Mouse (Mus musculus) layer of hippocampus, postnatal 10 days (tissue): ENCODE results near the gene 1110057P08Rik. TPM values are rescaled to one million over a fixed set of nuclear protein-coding genes. Genes with fewer than 3 reads are reported as not detected.
"Not testable (repeated sequence)": the region's sequence is repeated elsewhere in the genome, so short reads cannot be mapped to it uniquely, and the experiment has no call there.

Experiments
- DNase-seq, 2 experiments: peaks; one replicate each; pipeline ENCODE4 v3.0.0; 2021; ENCODE audit warnings: low spot score in 2 of 2
- long read RNA-seq: library from polyadenylated mRNA; stranded (forward); transcript quantifications from one replicate; pipeline ENCODE4 v2.0.0, GENCODE M21; 2023
- total RNA-seq, 2 experiments: library from RNA; stranded (reverse); gene quantifications; 2 replicates each; pipeline ENCODE4 v1.2.3; 2021

The 1110057P08Rik gene
- not detected for total RNA-seq
- long read RNA-seq: 0 reads

- no peak for DNase-seq
Observed at GRCm38 (mm10) chr16:89174435-89174834, at the start of gene 1110057P08Rik. Gene 1110057P08Rik, plus strand, starts transcription at chr16:89174735.

- DNase-seq: no peak
Observed at GRCm38 (mm10) chr16:89140551-89140950, 34.0 kb upstream of the 1110057P08Rik start, which contains the start of gene Gm6358. Gene Gm6358, plus strand, starts transcription at chr16:89140851.

DNA sequence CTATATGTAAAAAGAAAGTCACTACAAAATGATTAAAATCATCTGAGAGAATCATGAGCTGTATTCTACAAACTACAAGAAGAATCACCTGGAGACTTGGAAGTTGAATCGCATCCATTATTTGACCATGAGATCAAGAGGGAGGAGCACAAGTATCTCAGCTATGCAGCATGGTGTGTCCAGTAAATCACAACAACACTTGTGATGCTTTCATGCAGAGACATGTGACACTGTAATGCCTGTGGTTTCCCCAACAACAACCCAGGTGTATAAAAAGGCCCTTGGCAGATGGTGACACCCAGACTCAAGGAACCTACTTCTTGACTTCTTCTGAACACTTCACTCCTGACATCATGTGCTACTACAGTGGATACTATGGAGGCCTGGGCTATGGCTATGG lies 23.7 kb upstream of the 1110057P08Rik start, which contains the start of gene Gm10061:
TSS of gene Gm10061 (plus strand) at position 301 of the 400 bp plus-strand sequence.
- no peak for DNase-seq

DNA sequence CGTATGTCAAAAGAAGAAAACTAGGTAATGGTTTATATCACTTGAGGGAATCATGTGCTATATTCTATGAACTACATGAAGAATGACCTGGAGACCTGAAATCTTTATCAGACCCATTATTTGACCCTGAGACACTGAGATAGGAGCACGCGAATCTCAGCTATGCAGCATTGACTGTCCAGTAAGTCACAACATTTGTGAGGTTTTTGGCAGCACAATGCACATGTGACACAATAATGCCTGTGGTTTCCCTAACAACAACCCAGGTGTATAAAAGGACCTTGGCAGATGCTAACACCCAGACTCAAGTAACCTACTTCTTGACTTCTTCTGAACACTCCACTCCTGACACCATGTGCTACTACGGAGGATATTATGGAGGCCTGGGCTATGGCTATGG lies 16.9 kb upstream of the 1110057P08Rik start, which contains the start of gene Gm9789:
TSS of gene Gm9789 (plus strand) at position 301 of the 400 bp plus-strand sequence.
- DNase-seq: no peak

DNA sequence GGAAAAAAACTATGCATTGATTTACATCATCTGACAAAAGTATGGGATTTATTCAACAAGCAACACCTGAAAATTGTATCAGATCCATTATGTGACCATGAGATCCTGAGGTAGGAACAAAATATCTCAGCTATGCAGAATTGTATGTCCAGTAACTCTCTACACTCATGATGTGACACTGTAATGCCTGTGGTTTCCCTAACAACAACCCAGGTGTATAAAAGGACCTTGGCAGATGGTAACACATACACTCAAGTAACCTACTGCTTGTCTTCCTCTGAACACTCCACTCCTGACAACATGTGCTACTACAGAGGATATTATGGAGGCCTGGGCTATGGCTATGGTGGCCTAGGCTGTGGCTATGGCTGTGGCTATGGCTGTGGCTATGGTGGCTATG lies 5.3 kb upstream of the 1110057P08Rik start, which contains the start of gene Gm7735:
TSS of gene Gm7735 (plus strand) at position 301 of the 400 bp plus-strand sequence.
- not testable (repeated sequence) for DNase-seq

- no peak for DNase-seq
Observed at GRCm38 (mm10) chr16:89188621-89189020, 14.1 kb downstream of the 1110057P08Rik start.

DNA sequence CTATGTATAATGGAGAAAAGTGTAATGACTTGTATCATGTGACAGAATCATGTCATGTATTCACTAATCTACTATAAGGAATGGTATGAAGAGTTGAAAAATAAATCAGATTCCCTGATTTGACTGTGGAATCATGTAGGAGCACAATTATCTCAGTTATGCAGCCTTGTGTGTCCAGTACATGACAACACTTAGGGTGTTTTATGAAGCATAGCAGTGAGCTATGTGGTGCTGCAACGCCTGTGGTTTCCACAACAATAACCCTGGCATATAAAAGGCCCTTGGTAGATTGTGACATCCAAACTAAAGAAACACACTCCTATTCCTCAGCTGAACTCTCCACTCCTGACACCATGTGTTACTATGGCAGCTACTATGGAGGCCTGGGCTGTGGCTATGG lies 31.0 kb downstream of the 1110057P08Rik start, which contains the start of gene Krtap20-2:
TSS of gene Krtap20-2 (plus strand) at position 301 of the 400 bp plus-strand sequence.
- no peak for DNase-seq

Other genes starting within 250 kb of the 1110057P08Rik start
- not detected for gene Krtap19-9b, start 242.5 kb upstream of the 1110057P08Rik start, total RNA-seq
- gene Krtap16-3, start 211.9 kb upstream of the 1110057P08Rik start, total RNA-seq: not detected
- gene Krtap22-2, start 164.0 kb upstream of the 1110057P08Rik start, total RNA-seq: not detected
- gene Gm10229, start 159.5 kb upstream of the 1110057P08Rik start, total RNA-seq: not detected
- gene Krtap6-1, start 143.0 kb upstream of the 1110057P08Rik start, total RNA-seq: not detected
- not detected for gene Gm10228, start 133.3 kb upstream of the 1110057P08Rik start, total RNA-seq
- not detected for gene Krtap6-5, start 126.9 kb upstream of the 1110057P08Rik start, total RNA-seq
- not detected for gene 1110025L11Rik, start 110.7 kb upstream of the 1110057P08Rik start, total RNA-seq
- gene Krtap6-3, start 90.7 kb upstream of the 1110057P08Rik start, total RNA-seq: not detected
- not detected for gene Gm6358, start 33.9 kb upstream of the 1110057P08Rik start, total RNA-seq
- not detected for gene Gm10061, start 23.6 kb upstream of the 1110057P08Rik start, total RNA-seq
- gene Gm9789, start 16.8 kb upstream of the 1110057P08Rik start, total RNA-seq: not detected
- gene Gm7735, start 5.2 kb upstream of the 1110057P08Rik start, total RNA-seq: not detected
- gene Krtap20-2, start 31.1 kb downstream of the 1110057P08Rik start, total RNA-seq: not detected
- not detected for gene Krtap21-1, start 229.1 kb downstream of the 1110057P08Rik start, total RNA-seq
- not detected for gene Krtap6-2, start 245.4 kb downstream of the 1110057P08Rik start, total RNA-seq